Mouse (Mus musculus): ENCODE results near the gene Rbfox2. TPM values are rescaled to one million over a fixed set of nuclear protein-coding genes. Genes with fewer than 3 reads are reported as not detected.

Gene Rbfox2
- total and polyA plus RNA-seq, 3 experiments = 0.89 TPM; not detected in 2

DNA sequence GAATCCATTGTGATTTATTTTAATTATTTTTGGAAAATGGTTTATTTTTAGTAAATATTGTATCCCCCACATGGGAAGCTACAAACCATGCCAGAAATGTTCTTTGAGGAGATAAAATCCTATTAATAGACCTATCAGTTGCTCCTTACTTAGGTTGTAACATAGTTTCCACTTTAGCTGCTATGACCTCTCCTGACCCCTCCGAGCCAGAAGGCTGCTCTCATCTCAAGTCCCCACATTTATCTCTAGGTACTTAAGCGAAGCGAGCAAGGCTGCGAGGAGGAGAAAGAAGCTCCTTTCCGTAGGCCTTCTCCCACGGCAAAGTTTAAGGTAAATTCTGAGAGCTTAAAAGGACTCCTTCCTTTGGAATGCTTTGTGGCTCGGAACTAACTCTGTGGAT is 94.0 kb downstream of the Rbfox2 start:
- Histone ChIP-seq H3K27me3 (replicated peaks) (peaks cover 93% of the 10 kb centered on the region), H3K36me3 (replicated peaks in 1 of 2; ENCODE audit: control insufficient read depth in 1 of 2, insufficient read depth in 1 of 2, low read length in 1 of 2) (no peaks in the 10 kb centered on the region), H3K4me1 (ENCODE audit: control insufficient read depth in 1 of 2, insufficient read depth in 2 of 2) (no peaks in the 10 kb centered on the region), H3K27ac (ENCODE audit: insufficient read depth, low read depth) (no peak overlapping the region), H3K9me3 (replicated peaks; ENCODE audit: low read length) (no peaks in the 10 kb centered on the region), H3K4me3 (replicated peaks in 1 of 3; ENCODE audit: low read depth in 2 of 3, low read length in 2 of 3, poor library complexity in 1 of 3) (no peak overlapping the region), H3K9ac (ENCODE audit: insufficient read depth, low read depth) (no peak overlapping the region), H3K4me2 (ENCODE audit: insufficient read depth, low read depth, poor library complexity, severe bottlenecking) (no peak overlapping the region), H3K79me2 (replicated peaks; ENCODE audit: control insufficient read depth, extremely low read depth, insufficient read depth, poor library complexity, severe bottlenecking) (no peaks in the 10 kb centered on the region)
- no peak for TF ChIP-seq EP300 (IDR thresholded peaks at IDR 0.05; ENCODE audit: low read length)
- TF ChIP-seq NELFE (IDR thresholded peaks at IDR 0.05; ENCODE audit: low read depth, low read length) = no peak
- TF ChIP-seq JUND (conservative IDR thresholded peaks at IDR 0.05; ENCODE audit: low read depth, low read length) = no peak
- dilution Hi-C loops (cut with MboI; ENCODE audit: extremely low pct_ligation_motif_present, extremely low pct_unique_long_range_greater_than_20kb, low sequenced_read_pairs) = no loop called here
- DNase-seq (ENCODE audit: extremely low read depth) = no peak
- in situ Hi-C loops (cut with MboI; ENCODE audit: low pct_ligation_motif_present, low pct_unique_long_range_greater_than_20kb, low sequenced_read_pairs) = no loop called here

DNA sequence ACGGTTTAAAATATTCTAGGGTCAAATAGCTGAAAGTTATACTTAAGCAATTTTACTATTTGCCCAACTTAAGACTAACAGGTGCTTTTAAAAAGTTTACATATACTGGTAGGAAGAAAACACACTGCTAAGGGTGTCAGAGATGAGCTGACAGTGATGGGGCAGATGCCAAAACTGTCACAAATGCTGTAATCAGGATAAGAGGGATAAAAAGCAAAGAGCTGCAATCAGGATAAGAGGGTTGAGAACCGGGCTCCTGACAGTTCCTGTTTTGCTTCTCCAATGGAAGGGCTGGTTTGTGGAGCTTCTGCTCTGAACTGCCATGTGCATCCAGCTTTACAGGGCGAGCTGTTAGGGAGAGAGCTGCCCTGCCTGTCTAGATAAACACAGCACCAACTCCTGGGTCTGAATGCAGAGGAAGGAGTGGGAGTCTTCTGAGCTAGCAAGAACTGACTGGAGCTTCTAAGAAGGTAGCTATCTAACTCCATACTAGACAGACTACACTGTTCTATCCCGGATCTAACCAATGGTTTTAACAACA is 94.5 kb downstream of the Rbfox2 start:
- no peak overlapping the region for H3K4me2 ChIP-seq (ENCODE audit: insufficient read depth, low read depth, poor library complexity, severe bottlenecking)
- DNase-seq (ENCODE audit: extremely low read depth) = no peak
- dilution Hi-C loops (cut with MboI; ENCODE audit: extremely low pct_ligation_motif_present, extremely low pct_unique_long_range_greater_than_20kb, low sequenced_read_pairs) = no loop called here
- peaks cover 93% of the 10 kb centered on the region for H3K27me3 ChIP-seq (replicated peaks)
- no peak overlapping the region for H3K27ac ChIP-seq (ENCODE audit: insufficient read depth, low read depth)
- no peaks in the 10 kb centered on the region for H3K9me3 ChIP-seq (replicated peaks; ENCODE audit: low read length)
- H3K4me1 ChIP-seq (ENCODE audit: control insufficient read depth in 1 of 2, insufficient read depth in 2 of 2) = no peaks in the 10 kb centered on the region
- no peak overlapping the region for H3K9ac ChIP-seq (ENCODE audit: insufficient read depth, low read depth)
- TF ChIP-seq CHD2 (IDR thresholded peaks at IDR 0.05; ENCODE audit: low read length) (no peak), E2F4 (IDR thresholded peaks at IDR 0.05; ENCODE audit: insufficient replicate concordance, low read depth, low read length) (no peak), IRF4 (IDR thresholded peaks at IDR 0.05; ENCODE audit: low read depth, low read length) (no peak), UBTF (IDR thresholded peaks at IDR 0.05; ENCODE audit: low read depth, low read length) (no peak), TCF12 (IDR thresholded peaks at IDR 0.05; ENCODE audit: low read depth, low read length) (no peak), CHD1 (IDR thresholded peaks at IDR 0.05; ENCODE audit: low read depth, low read length) (no peak), HCFC1 (IDR thresholded peaks at IDR 0.05; ENCODE audit: low read depth, low read length) (no peak), NELFE (IDR thresholded peaks at IDR 0.05; ENCODE audit: low read depth, low read length) (no peak), POLR2A (IDR thresholded peaks at IDR 0.05; ENCODE audit: low read depth, low read length) (no peak), MAX (IDR thresholded peaks at IDR 0.05; ENCODE audit: low read length) (no peak), MEF2A (IDR thresholded peaks at IDR 0.05; ENCODE audit: borderline replicate concordance, low read depth, low read length) (no peak), MXI1 (IDR thresholded peaks at IDR 0.05; ENCODE audit: low read depth, low read length) (no peak)
- H3K36me3 ChIP-seq (replicated peaks in 1 of 2; ENCODE audit: control insufficient read depth in 1 of 2, insufficient read depth in 1 of 2, low read length in 1 of 2) = no peaks in the 10 kb centered on the region
- H3K4me3 ChIP-seq (replicated peaks in 1 of 3; ENCODE audit: low read depth in 2 of 3, low read length in 2 of 3, poor library complexity in 1 of 3) = no peak overlapping the region
- in situ Hi-C loops (cut with MboI; ENCODE audit: low pct_ligation_motif_present, low pct_unique_long_range_greater_than_20kb, low sequenced_read_pairs) = no loop called here
- H3K79me2 ChIP-seq (replicated peaks; ENCODE audit: control insufficient read depth, extremely low read depth, insufficient read depth, poor library complexity, severe bottlenecking) = no peaks in the 10 kb centered on the region

DNA sequence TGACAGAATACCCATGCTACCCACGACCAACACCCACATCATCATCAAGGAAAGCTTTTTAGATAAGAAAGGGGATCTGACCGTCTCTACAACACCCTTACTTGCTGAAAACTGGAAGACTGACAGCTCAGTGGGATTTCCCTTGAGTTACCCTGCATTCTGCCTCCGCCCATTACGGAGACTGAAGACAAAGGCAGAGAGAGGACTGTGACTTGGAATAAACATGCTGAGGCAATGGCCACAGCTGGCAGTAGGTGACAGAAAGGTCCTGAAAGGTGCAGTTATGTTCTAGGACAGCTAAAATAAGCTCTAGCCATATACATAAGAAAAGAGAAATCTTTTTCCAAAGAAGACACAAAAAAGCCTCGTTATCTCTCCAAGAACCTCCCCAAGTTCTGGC is 99.8 kb downstream of the Rbfox2 start:
- dilution Hi-C loops (cut with MboI; ENCODE audit: extremely low pct_ligation_motif_present, extremely low pct_unique_long_range_greater_than_20kb, low sequenced_read_pairs) (no loop called here), in situ Hi-C loops (cut with MboI; ENCODE audit: low pct_ligation_motif_present, low pct_unique_long_range_greater_than_20kb, low sequenced_read_pairs) (no loop called here)
- DNase-seq (ENCODE audit: extremely low read depth) = no peak
- no peak overlapping the region for H3K9ac ChIP-seq (ENCODE audit: insufficient read depth, low read depth)
- no peaks in the 10 kb centered on the region for H3K9me3 ChIP-seq (replicated peaks; ENCODE audit: low read length)
- H3K27me3 ChIP-seq (replicated peaks) = peaks cover 95% of the 10 kb centered on the region
- H3K36me3 ChIP-seq (replicated peaks in 1 of 2; ENCODE audit: control insufficient read depth in 1 of 2, insufficient read depth in 1 of 2, low read length in 1 of 2) = no peaks in the 10 kb centered on the region
- no peak overlapping the region for H3K4me3 ChIP-seq (replicated peaks in 1 of 3; ENCODE audit: low read depth in 2 of 3, low read length in 2 of 3, poor library complexity in 1 of 3)
- H3K79me2 ChIP-seq (replicated peaks; ENCODE audit: control insufficient read depth, extremely low read depth, insufficient read depth, poor library complexity, severe bottlenecking) = no peaks in the 10 kb centered on the region
- H3K27ac ChIP-seq (ENCODE audit: insufficient read depth, low read depth) = no peak overlapping the region
- H3K4me1 ChIP-seq (ENCODE audit: control insufficient read depth in 1 of 2, insufficient read depth in 2 of 2) = no peaks in the 10 kb centered on the region
- no peak overlapping the region for H3K4me2 ChIP-seq (ENCODE audit: insufficient read depth, low read depth, poor library complexity, severe bottlenecking)
- TF ChIP-seq RCOR1 (conservative IDR thresholded peaks at IDR 0.05; ENCODE audit: low read depth, low read length) (no peak), E2F4 (IDR thresholded peaks at IDR 0.05; ENCODE audit: insufficient replicate concordance, low read depth, low read length) (no peak), CHD1 (IDR thresholded peaks at IDR 0.05; ENCODE audit: low read depth, low read length) (no peak), JUN (IDR thresholded peaks at IDR 0.05; ENCODE audit: insufficient read depth, low read depth, low read length) (no peak), PAX5 (IDR thresholded peaks at IDR 0.05; ENCODE audit: low read length) (no peak), CTCF (conservative IDR thresholded peaks at IDR 0.05 in 1 of 2, IDR thresholded peaks at IDR 0.05 in 1 of 2; ENCODE audit: low read depth in 2 of 2, low read length in 2 of 2) (no peak), MXI1 (IDR thresholded peaks at IDR 0.05; ENCODE audit: low read depth, low read length) (no peak), USF2 (conservative IDR thresholded peaks at IDR 0.05; ENCODE audit: low read depth, low read length) (no peak), MAX (IDR thresholded peaks at IDR 0.05; ENCODE audit: low read length) (no peak), ZMIZ1 (IDR thresholded peaks at IDR 0.05; ENCODE audit: low read depth, low read length) (no peak), BHLHE40 (IDR thresholded peaks at IDR 0.05; ENCODE audit: low read depth, low read length) (no peak), CHD2 (IDR thresholded peaks at IDR 0.05; ENCODE audit: low read length) (no peak), RAD21 (IDR thresholded peaks at IDR 0.05; ENCODE audit: low read depth, low read length) (no peak), ZNF384 (IDR thresholded peaks at IDR 0.05; ENCODE audit: low read depth, low read length) (no peak), KAT2A (IDR thresholded peaks at IDR 0.05; ENCODE audit: insufficient replicate concordance, low read length) (no peak), MEF2A (IDR thresholded peaks at IDR 0.05; ENCODE audit: borderline replicate concordance, low read depth, low read length) (no peak), ETS1 (conservative IDR thresholded peaks at IDR 0.05; ENCODE audit: low read depth, low read length) (no peak), MAZ (IDR thresholded peaks at IDR 0.05; ENCODE audit: low read depth, low read length) (no peak)
